Comparison of ENCODE assay signal across 8 mouse cellular contexts in genomic region chr2:58533521-58534001, GRCm38 (mm10). TPM values are rescaled to one million over a fixed set of nuclear protein-coding genes. Genes with fewer than 3 reads are reported as not detected.
DNase-seq lines count a peak whose midpoint lies in the region; ATAC-seq and TF ChIP-seq lines count a peak whose summit lies in the region.

No protein-coding gene starts in this region.

- no peaks in the 10 kb centered on the region; the same call in 1 of the 2 replicates for H3K36me3 ChIP-seq in kidney, embryonic 15.5 days
- no peaks in the 10 kb centered on the region for H3K36me3 ChIP-seq in heart, embryonic 15.5 days
- no peaks in the 10 kb centered on the region for H3K36me3 ChIP-seq in liver, postnatal 0 days (replicated peaks; ENCODE audit: insufficient read depth, low read length)

- H3K4me3 ChIP-seq in kidney, embryonic 15.5 days (replicated peaks) = no peak overlapping the region
- H3K4me3 ChIP-seq in heart, embryonic 15.5 days = no peak overlapping the region
- no peak overlapping the region for H3K4me3 ChIP-seq in liver, postnatal 0 days (ENCODE audit: low read depth, low read length)

- H3K4me2 ChIP-seq in kidney, embryonic 15.5 days = peak overlapping the region; percentile 12; the same call in 1 of the 2 replicates
- 0 out of 2 replicates have a peak overlapping the region, but pooled peaks have one; percentile 2 for H3K4me2 ChIP-seq in heart, embryonic 15.5 days
- H3K4me2 ChIP-seq in liver, postnatal 0 days (ENCODE audit: low read depth, low read length) = no peak overlapping the region

- no peak for DNase-seq in kidney, adult 9 months
- DNase-seq in cerebellum, postnatal 36 days = peak; percentile 61 to 65
- no peak for DNase-seq in liver, postnatal 0 days
- DNase-seq in urinary bladder, postnatal 10 days (ENCODE audit: low spot score) = no peak
- DNase-seq in kidney, postnatal 36 days = no peak
- DNase-seq in urinary bladder, adult 18-20 months (ENCODE audit: low spot score in 2 of 2) = no peak

- 23% methylated on average over 7 of the region's 7 CpGs for WGBS in kidney, embryonic 15.5 days
- 33% methylated on average over 7 of the region's 7 CpGs for WGBS in heart, embryonic 15.5 days
- WGBS in liver, postnatal 0 days (ENCODE audit: insufficient replicate concordance) = 31% methylated on average over 7 of the region's 7 CpGs

- H3K27ac ChIP-seq in kidney, embryonic 15.5 days = peak overlapping the region; percentile 78
- H3K27ac ChIP-seq in heart, embryonic 15.5 days = peak overlapping the region; percentile 76
- H3K27ac ChIP-seq in liver, postnatal 0 days (ENCODE audit: low read depth) = peak overlapping the region; percentile 74

- no peak for TF ChIP-seq CTCF in liver, postnatal 0 days (IDR thresholded peaks at IDR 0.05; ENCODE audit: low read depth)

- no peaks in the 10 kb centered on the region for H3K9me3 ChIP-seq in kidney, embryonic 15.5 days (replicated peaks)
- H3K9me3 ChIP-seq in heart, embryonic 15.5 days (replicated peaks) = no peaks in the 10 kb centered on the region
- H3K9me3 ChIP-seq in liver, postnatal 0 days (ENCODE audit: low read length) = no peaks in the 10 kb centered on the region

- no peak overlapping the region for H3K9ac ChIP-seq in kidney, embryonic 15.5 days
- no peak overlapping the region for H3K9ac ChIP-seq in heart, embryonic 15.5 days
- H3K9ac ChIP-seq in liver, postnatal 0 days (replicated peaks) = no peak overlapping the region

- no peaks in the 10 kb centered on the region for H3K27me3 ChIP-seq in kidney, embryonic 15.5 days
- H3K27me3 ChIP-seq in heart, embryonic 15.5 days = no peaks in the 10 kb centered on the region
- no peaks in the 10 kb centered on the region for H3K27me3 ChIP-seq in liver, postnatal 0 days (ENCODE audit: insufficient read depth, low read length)

- ATAC-seq in kidney, embryonic 15.5 days (replicated peaks; ENCODE audit: low FRiP score) = 0 out of 2 replicates have a peak, but pooled peaks have one; percentile 49
- ATAC-seq in heart, embryonic 15.5 days (replicated peaks; ENCODE audit: insufficient number of reproducible peaks, insufficient read depth, low FRiP score, low read depth) = no peak
- ATAC-seq in liver, postnatal 0 days = peak; percentile 7; the same call in 1 of the 2 replicates

- H3K4me1 ChIP-seq in kidney, embryonic 15.5 days = peaks cover 70% of the 10 kb centered on the region
- peaks cover 86% of the 10 kb centered on the region for H3K4me1 ChIP-seq in heart, embryonic 15.5 days (replicated peaks)
- peaks cover 53% of the 10 kb centered on the region for H3K4me1 ChIP-seq in liver, postnatal 0 days (ENCODE audit: insufficient read depth)

- no peak for TF ChIP-seq EP300 in liver, postnatal 0 days (IDR thresholded peaks at IDR 0.05; ENCODE audit: low read depth)

RNA-seq across cellular contexts. Expression of gene Acvr1, which starts 33.4 kb away (rescaled TPM):
- polyA plus RNA-seq in kidney, embryonic 15.5 days (2015; fragmentation: Nextera tagmentation; extraction: Ambion mirVana) = 5.2 and 5.7 TPM in 2 replicates
- 8.6 and 8.8 TPM in 2 replicates for polyA plus RNA-seq in heart, embryonic 15.5 days (2015; fragmentation: Nextera tagmentation; extraction: Ambion mirVana)
- polyA plus RNA-seq in liver, postnatal 0 days (2015; fragmentation: Nextera tagmentation; extraction: Ambion mirVana) = 2.7 and 2.8 TPM in 2 replicates

RNA-seq across cellular contexts. Expression of gene Upp2, which starts 33.5 kb away (rescaled TPM):
- 7.7 and 7.8 TPM in 2 replicates for polyA plus RNA-seq in kidney, embryonic 15.5 days (2015; fragmentation: Nextera tagmentation; extraction: Ambion mirVana)
- polyA plus RNA-seq in heart, embryonic 15.5 days (2015; fragmentation: Nextera tagmentation; extraction: Ambion mirVana) = 5.2 and 7.5 TPM in 2 replicates
- polyA plus RNA-seq in liver, postnatal 0 days (2015; fragmentation: Nextera tagmentation; extraction: Ambion mirVana) = 45.7 and 55.8 TPM in 2 replicates

Comparison
In these comparisons a context has a peak if more than half of its experiments do, and no peak if none do; other contexts are left out.
1. DNase-seq: peak in cerebellum, postnatal 36 days (2 of 2); none in kidney, adult 9 months (single experiment), liver, postnatal 0 days (single experiment), urinary bladder, postnatal 10 days (single experiment), kidney, postnatal 36 days (0 of 2) and urinary bladder, adult 18-20 months (0 of 2).
2. Peak in every context shown above with its lines, with median percentiles within 50 percentile points of each other: H3K27ac ChIP-seq.